Comparison of ENCODE assay signal across 22 mouse cellular contexts in genomic region chr4:43593453-43593852, GRCm38 (mm10). TPM values are rescaled to one million over a fixed set of nuclear protein-coding genes. Genes with fewer than 3 reads are reported as not detected.
DNase-seq lines count a peak whose midpoint lies in the region; ATAC-seq lines count a peak whose summit lies in the region.
"Had no signal": no experiment of that assay in that cellular context is flagged by ENCODE, and none has a peak within 500 bp of the region (broad histone marks: within the 10 kb centered on the region; RNA-seq: fewer than 3 reads in every experiment).

No protein-coding gene starts in this region.

- H3K4me1 ChIP-seq in heart, embryonic 11.5 days (ENCODE audit: control insufficient read depth, insufficient read depth, low read length): no peaks in the 10 kb centered on the region
- no peaks in the 10 kb centered on the region for H3K4me1 ChIP-seq in midbrain, embryonic 11.5 days (ENCODE audit: control insufficient read depth, insufficient read depth, low read length)
- no peaks in the 10 kb centered on the region for H3K4me1 ChIP-seq in midbrain, embryonic 16.5 days (ENCODE audit: control insufficient read depth, insufficient read depth, low read length)
- H3K4me1 ChIP-seq: embryonic facial prominence, embryonic 13.5 days; forebrain, embryonic 13.5 days; heart, embryonic 10.5 days; heart, embryonic 15.5 days had no signal

- ATAC-seq in heart, embryonic 11.5 days (replicated peaks; ENCODE audit: insufficient number of reproducible peaks, low FRiP score, low TSS enrichment): no peak
- no peak for ATAC-seq in midbrain, embryonic 11.5 days (ENCODE audit: low FRiP score)
- no peak for ATAC-seq in midbrain, embryonic 16.5 days
- ATAC-seq in granulocyte monocyte progenitor cell, adult 5-6 weeks (replicated peaks; ENCODE audit: poor library complexity, severe bottlenecking): peak; percentile 17; the same call in 1 of the 2 replicates
- ATAC-seq: forebrain, embryonic 13.5 days had no signal

- H3K27me3 ChIP-seq in heart, embryonic 11.5 days (ENCODE audit: control insufficient read depth, insufficient read depth, low read length): no peaks in the 10 kb centered on the region
- H3K27me3 ChIP-seq in midbrain, embryonic 11.5 days (ENCODE audit: control insufficient read depth, insufficient read depth, low read length): no peaks in the 10 kb centered on the region
- no peaks in the 10 kb centered on the region for H3K27me3 ChIP-seq in midbrain, embryonic 16.5 days (ENCODE audit: control insufficient read depth, insufficient read depth, low read depth, low read length)
- H3K27me3 ChIP-seq: embryonic facial prominence, embryonic 13.5 days; forebrain, embryonic 13.5 days; heart, embryonic 15.5 days had no signal

- H3K4me2 ChIP-seq in heart, embryonic 11.5 days: no peak overlapping the region
- H3K4me2 ChIP-seq in midbrain, embryonic 11.5 days: no peak overlapping the region
- H3K4me2 ChIP-seq in midbrain, embryonic 16.5 days (ENCODE audit: low read length): no peak overlapping the region
- H3K4me2 ChIP-seq: embryonic facial prominence, embryonic 13.5 days; forebrain, embryonic 13.5 days; heart, embryonic 15.5 days; hindbrain, embryonic 14.5 days had no signal

- H3K9ac ChIP-seq in heart, embryonic 11.5 days (ENCODE audit: low read depth, low read length): no peak overlapping the region
- H3K9ac ChIP-seq in midbrain, embryonic 11.5 days (ENCODE audit: low read length): no peak overlapping the region
- H3K9ac ChIP-seq in midbrain, embryonic 16.5 days (ENCODE audit: low read depth, low read length): no peak overlapping the region
- H3K9ac ChIP-seq: embryonic facial prominence, embryonic 13.5 days; forebrain, embryonic 13.5 days; heart, embryonic 15.5 days; hindbrain, embryonic 14.5 days had no signal

- no peak overlapping the region for H3K27ac ChIP-seq in heart, embryonic 11.5 days (ENCODE audit: low read depth, low read length)
- H3K27ac ChIP-seq in midbrain, embryonic 11.5 days (ENCODE audit: low read depth, low read length): no peak overlapping the region
- H3K27ac ChIP-seq in midbrain, embryonic 16.5 days (ENCODE audit: low read length): no peak overlapping the region
- H3K27ac ChIP-seq: embryonic facial prominence, embryonic 13.5 days; forebrain, embryonic 13.5 days; gastrocnemius, adult 2 months; heart, embryonic 10.5 days; heart, embryonic 15.5 days; hindbrain, embryonic 10.5 days; hindbrain, embryonic 14.5 days had no signal

- no peaks in the 10 kb centered on the region for H3K9me3 ChIP-seq in heart, embryonic 11.5 days (replicated peaks; ENCODE audit: control insufficient read depth, low read length)
- no peaks in the 10 kb centered on the region for H3K9me3 ChIP-seq in midbrain, embryonic 11.5 days (ENCODE audit: control insufficient read depth, low read length)
- H3K9me3 ChIP-seq in midbrain, embryonic 16.5 days (replicated peaks; ENCODE audit: control insufficient read depth, low read length, poor library complexity, severe bottlenecking): no peaks in the 10 kb centered on the region
- H3K9me3 ChIP-seq: embryonic facial prominence, embryonic 13.5 days; forebrain, embryonic 13.5 days; heart, embryonic 10.5 days; heart, embryonic 15.5 days; hindbrain, embryonic 10.5 days had no signal

- WGBS in heart, embryonic 11.5 days (ENCODE audit: insufficient replicate concordance): 59% methylated on average over 3 of the region's 3 CpGs
- WGBS in midbrain, embryonic 11.5 days: 72% methylated on average over 3 of the region's 3 CpGs
- WGBS in midbrain, embryonic 16.5 days: 69% methylated on average over 3 of the region's 3 CpGs

- no peak overlapping the region for H3K4me3 ChIP-seq in heart, embryonic 11.5 days (ENCODE audit: low read depth, low read length)
- H3K4me3 ChIP-seq in midbrain, embryonic 11.5 days (ENCODE audit: low read depth, low read length): no peak overlapping the region
- no peak overlapping the region for H3K4me3 ChIP-seq in midbrain, embryonic 16.5 days (ENCODE audit: low read depth, low read length)
- H3K4me3 ChIP-seq: embryonic facial prominence, embryonic 13.5 days; forebrain, embryonic 13.5 days; gastrocnemius, adult 2 months; heart, embryonic 10.5 days; heart, embryonic 15.5 days; hindbrain, embryonic 10.5 days had no signal

- no peaks in the 10 kb centered on the region for H3K36me3 ChIP-seq in heart, embryonic 11.5 days (ENCODE audit: control insufficient read depth, insufficient read depth, low read length)
- H3K36me3 ChIP-seq in midbrain, embryonic 11.5 days (ENCODE audit: control insufficient read depth, insufficient read depth, low read length): no peaks in the 10 kb centered on the region
- H3K36me3 ChIP-seq in midbrain, embryonic 16.5 days (ENCODE audit: control insufficient read depth, insufficient read depth, low read length): no peaks in the 10 kb centered on the region
- H3K36me3 ChIP-seq: embryonic facial prominence, embryonic 13.5 days; heart, embryonic 10.5 days; heart, embryonic 15.5 days; hindbrain, embryonic 10.5 days had no signal

- peak; percentile 74 for DNase-seq in heart, adult 11 months
- DNase-seq in midbrain, embryonic 11.5 days (ENCODE audit: low spot score, missing footprints): peak; percentile 49
- DNase-seq in thymus, postnatal 25 days: no peak
- DNase-seq in cerebellum, adult 18-20 months: no peak
- DNase-seq: adrenal gland, adult 2 months; adrenal gland, postnatal 25 days; cerebellum, adult 8-10 months; cerebellum, postnatal 14 days; gastrocnemius, adult 2 months; gastrocnemius, postnatal 25 days; heart, adult 18-20 months; heart, postnatal 14 days; kidney, adult 2 months had no signal

RNA-seq across cellular contexts. Expression of gene Msmp, which starts 9.2 kb away (rescaled TPM):
- not detected in 2 replicates for polyA plus RNA-seq in heart, embryonic 11.5 days (2014; fragmentation: Nextera tagmentation; extraction: Ambion mirVana)
- 0.63 TPM in 1 of 2 replicates, not detected in the other for polyA plus RNA-seq in midbrain, embryonic 11.5 days (2014; fragmentation: Nextera tagmentation; extraction: Ambion mirVana)
- polyA plus RNA-seq in midbrain, embryonic 16.5 days (2015; fragmentation: Nextera tagmentation; extraction: Ambion mirVana): 1.1 TPM in 1 of 2 replicates, not detected in the other
- not detected in 2 replicates for total RNA-seq in granulocyte monocyte progenitor cell, adult 5-6 weeks (2014; fragmentation: Nextera tagmentation)
- not detected in 2 replicates for total RNA-seq in granulocyte monocyte progenitor cell, adult 5-6 weeks (2017)
- total RNA-seq: heart, postnatal 14 days had no signal

RNA-seq across cellular contexts. Expression of gene Gba2, which starts 14.8 kb away (rescaled TPM):
- 14.3 and 18.4 TPM in 2 replicates for polyA plus RNA-seq in heart, embryonic 11.5 days (2014; fragmentation: Nextera tagmentation; extraction: Ambion mirVana)
- polyA plus RNA-seq in midbrain, embryonic 11.5 days (2014; fragmentation: Nextera tagmentation; extraction: Ambion mirVana): 24.5 and 26.1 TPM in 2 replicates
- 61.3 and 61.9 TPM in 2 replicates for polyA plus RNA-seq in midbrain, embryonic 16.5 days (2015; fragmentation: Nextera tagmentation; extraction: Ambion mirVana)
- 10.6 and 19.0 TPM in 2 replicates for total RNA-seq in granulocyte monocyte progenitor cell, adult 5-6 weeks (2014; fragmentation: Nextera tagmentation)
- 7.8 and 8.4 TPM in 2 replicates for total RNA-seq in granulocyte monocyte progenitor cell, adult 5-6 weeks (2017)

RNA-seq across cellular contexts. Expression of gene Rgp1, which starts 14.9 kb away (rescaled TPM):
- 20.1 and 32.5 TPM in 2 replicates for polyA plus RNA-seq in heart, embryonic 11.5 days (2014; fragmentation: Nextera tagmentation; extraction: Ambion mirVana)
- 22.0 and 25.2 TPM in 2 replicates for polyA plus RNA-seq in midbrain, embryonic 11.5 days (2014; fragmentation: Nextera tagmentation; extraction: Ambion mirVana)
- 15.2 and 22.5 TPM in 2 replicates for polyA plus RNA-seq in midbrain, embryonic 16.5 days (2015; fragmentation: Nextera tagmentation; extraction: Ambion mirVana)
- total RNA-seq in granulocyte monocyte progenitor cell, adult 5-6 weeks (2014; fragmentation: Nextera tagmentation): 28.1 and 30.8 TPM in 2 replicates
- 9.9 and 10.9 TPM in 2 replicates for total RNA-seq in granulocyte monocyte progenitor cell, adult 5-6 weeks (2017)

RNA-seq across cellular contexts. Expression of gene Tln1, which starts 31.0 kb away (rescaled TPM):
- 74.2 and 86.2 TPM in 2 replicates for polyA plus RNA-seq in heart, embryonic 11.5 days (2014; fragmentation: Nextera tagmentation; extraction: Ambion mirVana)
- 38.4 and 40.4 TPM in 2 replicates for polyA plus RNA-seq in midbrain, embryonic 11.5 days (2014; fragmentation: Nextera tagmentation; extraction: Ambion mirVana)
- 59.3 and 62.9 TPM in 2 replicates for polyA plus RNA-seq in midbrain, embryonic 16.5 days (2015; fragmentation: Nextera tagmentation; extraction: Ambion mirVana)
- total RNA-seq in granulocyte monocyte progenitor cell, adult 5-6 weeks (2014; fragmentation: Nextera tagmentation): 167 and 198 TPM in 2 replicates
- total RNA-seq in granulocyte monocyte progenitor cell, adult 5-6 weeks (2017): 251 and 299 TPM in 2 replicates

RNA-seq across cellular contexts. Expression of gene Creb3, which starts 31.3 kb away (rescaled TPM):
- 59.7 and 77.1 TPM in 2 replicates for polyA plus RNA-seq in heart, embryonic 11.5 days (2014; fragmentation: Nextera tagmentation; extraction: Ambion mirVana)
- 46.4 and 54.5 TPM in 2 replicates for polyA plus RNA-seq in midbrain, embryonic 11.5 days (2014; fragmentation: Nextera tagmentation; extraction: Ambion mirVana)
- 83.4 and 83.7 TPM in 2 replicates for polyA plus RNA-seq in midbrain, embryonic 16.5 days (2015; fragmentation: Nextera tagmentation; extraction: Ambion mirVana)
- 10.5 and 13.4 TPM in 2 replicates for total RNA-seq in granulocyte monocyte progenitor cell, adult 5-6 weeks (2014; fragmentation: Nextera tagmentation)
- 24.9 and 25.7 TPM in 2 replicates for total RNA-seq in granulocyte monocyte progenitor cell, adult 5-6 weeks (2017)

Comparison
In these comparisons a context has a peak if more than half of its experiments do, and no peak if none do; other contexts are left out.
1. DNase-seq: peak in heart, adult 11 months (single experiment) and midbrain, embryonic 11.5 days (single experiment); none in thymus, postnatal 25 days (single experiment) and cerebellum, adult 18-20 months (0 of 2).